Mouse (Mus musculus): ENCODE results near the gene Exoc3l.
"Not testable (repeated sequence)": the region's sequence is repeated elsewhere in the genome, so short reads cannot be mapped to it uniquely, and the experiment has no call there.

The Exoc3l gene

GRCm38 (mm10) chr8:105306146-105306691, 10.3 kb upstream of the Exoc3l start:
- Histone ChIP-seq H3K27me3 (ENCODE audit: control insufficient read depth, insufficient read depth, low read length, poor library complexity, severe bottlenecking) (no peaks in the 10 kb centered on the region; the same call in 1 of the 2 replicates), H3K36me3 (ENCODE audit: control insufficient read depth, insufficient read depth, low read length, poor library complexity, severe bottlenecking) (peaks cover 13% of the 10 kb centered on the region)
- no peak for DNase-seq (ENCODE audit: low read depth, low spot score)

DNA sequence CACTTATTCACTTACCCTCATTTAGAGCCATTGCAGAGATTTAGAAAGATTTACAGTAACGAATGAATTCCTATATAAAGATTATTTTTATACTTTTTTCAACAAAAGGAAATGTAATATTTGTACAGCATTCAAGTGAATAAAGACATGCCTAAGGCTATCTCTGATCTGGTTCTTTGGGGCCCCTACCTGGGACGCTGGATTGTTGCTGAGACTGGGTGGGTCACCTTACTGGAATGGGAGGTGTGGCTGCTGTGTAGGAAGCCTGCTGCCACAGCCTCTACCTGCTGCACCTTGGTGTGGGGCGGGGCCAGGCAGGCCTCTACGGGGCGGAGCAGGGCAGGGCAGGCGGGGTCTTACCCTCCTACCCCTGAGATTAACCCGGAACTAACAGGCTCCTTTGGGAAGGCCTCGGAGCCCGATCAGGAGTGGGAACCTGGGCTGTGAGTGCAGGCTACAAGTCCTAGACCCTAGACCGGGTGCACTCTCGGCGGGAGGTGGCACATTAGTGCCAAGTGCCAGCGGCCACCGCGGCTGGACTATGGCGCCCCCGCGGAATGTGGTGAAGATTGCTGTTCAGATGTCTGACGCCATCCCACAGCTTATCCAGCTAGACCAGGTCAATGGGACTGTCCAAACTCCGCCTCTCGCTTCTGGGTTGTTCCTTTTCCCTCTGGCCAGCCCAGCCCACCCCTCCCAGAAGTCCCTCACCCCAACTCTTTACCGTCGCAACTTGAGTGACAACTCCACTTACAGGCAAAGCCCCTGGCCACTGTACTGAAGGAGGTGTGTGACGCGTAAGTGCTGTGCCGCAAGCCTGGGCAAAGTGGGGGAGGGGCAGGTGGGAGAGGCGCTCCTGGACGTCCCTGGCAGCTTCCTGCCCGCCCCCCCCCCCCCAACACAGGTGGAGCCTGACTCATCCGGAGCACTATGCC, 9.6 kb upstream of the Exoc3l start, which contains the start of gene Elmo3:
Elmo3 (plus strand) TSS at position 391 of the 935 bp plus-strand sequence.
- H3K36me3 ChIP-seq (ENCODE audit: control insufficient read depth, insufficient read depth, low read length, poor library complexity, severe bottlenecking), result peaks cover 15% of the 10 kb centered on the region
- peak; percentile 28 for DNase-seq (ENCODE audit: low read depth, low spot score)

DNA sequence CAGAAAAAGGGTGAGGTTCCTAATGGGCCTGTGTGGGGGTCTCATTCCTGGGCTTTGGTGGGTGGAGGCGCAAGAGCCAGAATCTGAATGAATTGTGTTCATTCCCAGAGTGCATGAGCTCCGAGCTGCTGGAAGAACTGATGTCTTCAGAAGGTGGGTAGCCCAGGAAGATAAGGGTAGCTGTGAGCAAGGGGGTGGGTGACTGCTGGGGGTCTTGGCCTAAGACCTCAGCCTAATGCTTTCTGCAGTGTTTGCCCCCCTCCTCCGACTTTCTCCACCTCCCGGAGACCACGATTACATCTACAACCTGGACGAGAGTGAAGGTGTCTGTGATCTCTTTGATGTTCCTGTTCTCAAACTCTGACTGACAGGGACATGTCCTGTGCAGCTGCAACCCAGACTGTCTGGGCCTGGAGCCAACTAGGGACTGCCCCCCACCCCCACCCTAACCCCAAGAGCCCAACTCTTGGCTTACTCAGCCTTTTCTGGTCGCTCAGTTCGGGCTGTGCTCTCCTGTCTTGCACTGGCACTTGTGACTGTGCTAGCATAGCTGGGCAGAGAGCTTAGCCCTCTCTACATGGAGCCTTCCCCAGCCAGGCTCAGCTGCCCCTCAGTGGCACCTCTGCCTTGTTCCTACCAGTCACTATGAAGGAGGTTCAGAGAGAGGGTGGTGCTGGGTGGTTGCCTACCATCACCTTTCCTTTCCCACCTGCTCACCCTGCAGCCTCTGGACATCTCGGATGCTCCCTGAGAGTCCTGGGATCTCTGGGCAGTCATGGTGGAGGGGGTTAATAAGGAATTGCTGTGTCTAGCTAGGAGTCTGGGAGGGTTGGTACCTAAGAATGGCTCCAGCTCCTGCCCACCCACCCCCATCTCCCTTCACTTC, 8.7 kb upstream of the Exoc3l start:
- no peak for DNase-seq (ENCODE audit: low read depth, low spot score)
- peaks cover 15% of the 10 kb centered on the region for H3K36me3 ChIP-seq (ENCODE audit: control insufficient read depth, insufficient read depth, low read length, poor library complexity, severe bottlenecking)
- H3K27me3 ChIP-seq (ENCODE audit: control insufficient read depth, insufficient read depth, low read length, poor library complexity, severe bottlenecking), result no peaks in the 10 kb centered on the region; the same call in 1 of the 2 replicates

More for the DNA sequence above, 9.6 kb upstream of the Exoc3l start, which contains the start of gene Elmo3:
- H3K27me3 ChIP-seq (ENCODE audit: control insufficient read depth, insufficient read depth, low read length, poor library complexity, severe bottlenecking), result no peaks in the 10 kb centered on the region; the same call in 1 of the 2 replicates

GRCm38 (mm10) chr8:105303874-105304273, 8.0 kb upstream of the Exoc3l start:
- H3K36me3 ChIP-seq (ENCODE audit: control insufficient read depth, insufficient read depth, low read length, poor library complexity, severe bottlenecking), result peaks cover 13% of the 10 kb centered on the region
- no peak for DNase-seq (ENCODE audit: low read depth, low spot score)
- no peaks in the 10 kb centered on the region; the same call in 1 of the 2 replicates for H3K27me3 ChIP-seq (ENCODE audit: control insufficient read depth, insufficient read depth, low read length, poor library complexity, severe bottlenecking)

DNA sequence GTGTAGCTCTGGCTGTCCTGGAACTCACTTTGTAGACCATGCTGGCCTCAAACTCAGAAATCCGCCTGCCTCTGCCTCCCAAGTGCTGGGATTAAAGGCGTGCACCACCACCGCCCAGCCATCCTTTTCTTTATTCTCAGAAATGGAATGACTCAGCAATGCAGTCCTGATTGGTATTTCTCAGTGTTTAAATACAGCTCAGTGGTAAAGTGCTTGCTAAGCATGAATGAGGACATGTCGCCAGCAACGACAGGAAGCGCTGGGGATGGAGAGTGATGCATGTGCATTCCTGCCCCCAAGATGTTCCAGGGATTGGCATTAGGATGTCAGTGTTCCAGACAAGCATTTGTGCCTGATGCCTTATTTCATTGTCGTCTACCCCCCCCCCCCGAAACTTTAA, 7.5 kb upstream of the Exoc3l start:
- no peak for DNase-seq (ENCODE audit: low read depth, low spot score)
- Histone ChIP-seq H3K36me3 (ENCODE audit: control insufficient read depth, insufficient read depth, low read length, poor library complexity, severe bottlenecking) (peaks cover 12% of the 10 kb centered on the region), H3K27me3 (ENCODE audit: control insufficient read depth, insufficient read depth, low read length, poor library complexity, severe bottlenecking) (no peaks in the 10 kb centered on the region; the same call in 1 of the 2 replicates)

DNA sequence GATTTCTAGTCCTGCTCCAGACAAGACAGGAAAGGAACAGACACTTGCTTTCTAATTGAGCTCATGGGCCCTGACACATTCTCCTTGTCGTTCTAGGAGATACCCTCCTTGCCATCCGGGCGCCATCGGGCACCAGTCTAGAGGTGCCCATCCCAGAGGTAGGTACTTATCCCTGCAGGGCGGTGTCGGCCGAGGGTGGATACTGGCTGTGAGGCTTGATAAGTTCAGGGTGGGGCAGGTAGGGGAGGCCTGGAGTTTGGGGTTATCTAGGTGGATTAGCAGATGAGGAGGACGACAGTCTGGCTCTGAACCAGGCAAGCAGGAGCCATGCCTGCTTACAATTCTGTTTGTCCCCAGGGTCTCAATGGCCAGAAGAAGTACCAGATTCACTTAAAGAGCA, 4.1 kb upstream of the Exoc3l start:
- no peaks in the 10 kb centered on the region for H3K27me3 ChIP-seq (ENCODE audit: control insufficient read depth, insufficient read depth, low read length, poor library complexity, severe bottlenecking)
- peaks cover 12% of the 10 kb centered on the region for H3K36me3 ChIP-seq (ENCODE audit: control insufficient read depth, insufficient read depth, low read length, poor library complexity, severe bottlenecking)
- DNase-seq (ENCODE audit: low read depth, low spot score), result no peak

DNA sequence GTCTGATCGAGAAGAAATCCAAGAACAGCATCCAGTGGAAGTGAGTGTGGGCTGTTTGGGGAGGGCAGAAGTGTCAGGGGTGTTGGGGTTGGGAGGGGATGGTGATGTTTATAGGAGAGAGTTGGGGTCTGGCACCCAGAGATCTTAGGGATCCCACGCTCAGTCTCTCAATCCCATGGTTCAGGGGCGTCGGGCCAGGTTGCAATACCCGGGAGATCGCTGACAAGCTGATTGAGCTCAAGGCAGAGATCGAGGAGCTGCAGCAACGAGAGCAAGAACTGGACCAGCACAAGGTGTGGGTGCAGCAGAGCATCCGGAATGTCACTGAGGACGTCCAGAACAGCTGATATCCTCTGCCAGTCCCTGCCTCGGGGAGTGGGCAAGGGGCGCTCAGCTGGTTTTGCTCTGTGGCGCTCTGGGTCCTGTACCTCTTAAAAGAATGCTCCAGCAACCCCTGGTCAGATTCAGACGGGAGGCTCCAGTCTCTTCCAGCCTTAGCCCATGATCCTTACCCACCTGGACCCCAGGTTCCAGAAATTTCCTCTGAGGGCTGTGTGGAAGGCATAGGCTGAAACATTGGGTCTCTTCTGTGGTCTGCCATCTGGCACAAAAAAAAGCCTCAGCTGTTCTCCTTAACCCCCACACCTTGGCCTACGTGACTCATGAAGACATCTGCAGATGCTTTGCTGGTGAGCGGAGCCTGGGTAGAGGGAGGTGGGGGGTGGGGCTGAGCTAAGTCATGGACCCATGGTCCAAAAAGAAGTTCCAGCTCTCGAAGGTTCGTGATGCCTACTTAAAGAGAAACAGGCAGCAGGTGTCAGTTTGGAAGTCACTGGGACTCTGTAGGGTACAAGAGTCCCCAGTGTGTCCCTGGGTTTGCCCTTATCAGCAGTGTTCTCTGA, 2.7 kb upstream of the Exoc3l start:
- Histone ChIP-seq H3K36me3 (ENCODE audit: control insufficient read depth, insufficient read depth, low read length, poor library complexity, severe bottlenecking) (peaks cover 12% of the 10 kb centered on the region), H3K27me3 (ENCODE audit: control insufficient read depth, insufficient read depth, low read length, poor library complexity, severe bottlenecking) (no peaks in the 10 kb centered on the region)
- DNase-seq (ENCODE audit: low read depth, low spot score), result no peak

GRCm38 (mm10) chr8:105297511-105298192, 1.8 kb upstream of the Exoc3l start, which contains the start of gene E2f4:
Gene E2f4, plus strand, starts transcription at chr8:105297663.
- peaks cover 8% of the 10 kb centered on the region for H3K36me3 ChIP-seq (ENCODE audit: control insufficient read depth, insufficient read depth, low read length, poor library complexity, severe bottlenecking)
- peak; percentile 90 for DNase-seq (ENCODE audit: low read depth, low spot score)
- H3K27me3 ChIP-seq (ENCODE audit: control insufficient read depth, insufficient read depth, low read length, poor library complexity, severe bottlenecking), result no peaks in the 10 kb centered on the region

GRCm38 (mm10) chr8:105295256-105295655, 645 bp downstream of the Exoc3l start:
- H3K36me3 ChIP-seq (ENCODE audit: control insufficient read depth, insufficient read depth, low read length, poor library complexity, severe bottlenecking), result no peaks in the 10 kb centered on the region
- no peaks in the 10 kb centered on the region for H3K27me3 ChIP-seq (ENCODE audit: control insufficient read depth, insufficient read depth, low read length, poor library complexity, severe bottlenecking)
- no peak for DNase-seq (ENCODE audit: low read depth, low spot score)

- Histone ChIP-seq H3K27me3 (ENCODE audit: control insufficient read depth, insufficient read depth, low read length, poor library complexity, severe bottlenecking) (no peaks in the 10 kb centered on the region), H3K36me3 (ENCODE audit: control insufficient read depth, insufficient read depth, low read length, poor library complexity, severe bottlenecking) (no peaks in the 10 kb centered on the region)
- no peak for DNase-seq (ENCODE audit: low read depth, low spot score)
These were observed 1.1 kb downstream of the Exoc3l start for GRCm38 (mm10) chr8:105294776-105295175.

- DNase-seq (ENCODE audit: low read depth, low spot score), result no peak
- no peaks in the 10 kb centered on the region for H3K27me3 ChIP-seq (ENCODE audit: control insufficient read depth, insufficient read depth, low read length, poor library complexity, severe bottlenecking)
- H3K36me3 ChIP-seq (ENCODE audit: control insufficient read depth, insufficient read depth, low read length, poor library complexity, severe bottlenecking), result no peaks in the 10 kb centered on the region
These were observed 2.5 kb downstream of the Exoc3l start for GRCm38 (mm10) chr8:105293405-105293804.

DNA sequence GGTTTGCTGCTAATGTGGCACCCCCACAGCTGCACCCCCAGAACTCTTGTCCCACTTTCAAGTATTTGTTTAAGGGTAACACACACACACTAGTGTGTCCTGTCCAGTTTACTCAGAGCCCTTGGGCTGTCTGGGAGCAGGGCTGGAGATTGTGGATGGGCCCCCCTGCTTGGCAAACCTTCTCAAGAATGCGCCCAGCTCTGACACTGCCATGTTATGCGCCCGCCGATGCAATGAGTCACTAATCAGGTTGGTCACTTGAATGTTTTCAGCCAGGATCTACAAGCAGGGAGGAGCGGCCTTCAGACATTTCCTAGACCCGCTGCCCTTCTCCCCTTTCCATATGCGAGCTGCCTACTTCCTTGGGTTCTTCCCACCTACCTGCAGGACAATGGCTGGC, 3.4 kb downstream of the Exoc3l start:
- Histone ChIP-seq H3K27me3 (ENCODE audit: control insufficient read depth, insufficient read depth, low read length, poor library complexity, severe bottlenecking) (no peaks in the 10 kb centered on the region), H3K36me3 (ENCODE audit: control insufficient read depth, insufficient read depth, low read length, poor library complexity, severe bottlenecking) (no peaks in the 10 kb centered on the region)
- DNase-seq (ENCODE audit: low read depth, low spot score), result no peak

DNA sequence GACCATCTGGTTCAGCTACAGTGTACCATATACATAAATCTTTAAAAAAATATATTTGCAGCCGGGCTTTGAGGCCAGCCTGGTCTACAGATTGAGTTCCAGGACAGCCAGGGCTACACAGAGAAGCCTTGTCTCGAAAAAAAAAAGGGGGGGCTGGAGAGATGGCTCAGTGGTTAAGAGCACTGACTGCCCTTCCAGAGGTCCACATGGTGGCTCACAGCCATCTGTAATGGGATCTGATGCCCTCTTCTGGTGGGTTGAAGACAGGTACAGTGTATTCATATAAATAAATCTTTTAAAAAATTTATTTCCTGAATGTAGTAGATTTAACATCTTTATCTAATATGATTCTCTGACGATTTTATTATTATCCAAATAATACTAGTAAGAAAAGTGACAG, 4.1 kb downstream of the Exoc3l start:
- not testable (repeated sequence) for H3K36me3 ChIP-seq (ENCODE audit: control insufficient read depth, insufficient read depth, low read length, poor library complexity, severe bottlenecking); H3K27me3 ChIP-seq (ENCODE audit: control insufficient read depth, insufficient read depth, low read length, poor library complexity, severe bottlenecking)
- peak; percentile 48 for DNase-seq (ENCODE audit: low read depth, low spot score)
